ENCODE assay signal across 21 mouse cellular contexts in the genomic region with DNA sequence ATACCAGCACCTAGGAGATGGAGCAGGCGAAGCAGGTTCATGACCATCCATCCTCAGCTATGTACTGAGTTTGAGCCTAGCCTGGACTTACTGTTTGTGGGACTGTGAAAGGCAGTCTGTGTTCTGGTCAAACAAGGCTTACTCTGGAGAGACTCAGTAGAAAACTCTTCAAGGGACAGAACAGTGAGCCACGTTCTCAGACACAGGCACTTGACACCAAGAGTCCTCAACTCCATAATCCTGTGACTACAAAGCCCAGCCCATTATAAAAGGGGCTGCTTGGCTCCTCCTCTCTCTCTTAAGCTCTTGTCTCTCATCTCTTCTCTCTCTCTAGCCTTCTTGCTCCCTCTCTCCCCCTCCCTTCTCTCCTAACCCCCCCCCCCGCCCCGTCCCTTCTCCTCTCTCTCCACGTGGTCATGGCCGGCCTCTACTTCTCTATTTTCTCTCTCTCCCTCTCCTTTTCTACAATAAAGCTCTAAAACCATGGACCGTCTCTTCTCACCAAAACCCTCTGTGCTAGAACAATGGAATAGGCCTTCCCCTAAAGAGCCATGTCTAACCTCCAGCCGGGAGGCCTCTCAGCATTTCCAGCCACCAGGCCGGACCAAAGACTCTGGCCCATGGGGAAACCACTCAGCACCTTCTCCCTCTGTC. TPM values are rescaled to one million over a fixed set of nuclear protein-coding genes. Genes with fewer than 3 reads are reported as not detected.
A peak's percentile ranks its signal among the peaks of the same experiment; 100 is the strongest.
DNase-seq lines count a peak whose midpoint lies in the region; ATAC-seq lines count a peak whose summit lies in the region.
"Had no signal": no experiment of that assay in that cellular context is flagged by ENCODE, and none has a peak within 500 bp of the region (broad histone marks: within the 10 kb centered on the region; RNA-seq: fewer than 3 reads in every experiment).

No protein-coding gene starts in this region.

- WGBS in hindbrain, embryonic 10.5 days, result 61% methylated on average over 9 of the region's 9 CpGs
- WGBS in hindbrain, embryonic 13.5 days, result 68% methylated on average over 8 of the region's 9 CpGs
- WGBS in midbrain, embryonic 10.5 days, result 55% methylated on average over 8 of the region's 9 CpGs
- WGBS in midbrain, embryonic 13.5 days, result 53% methylated on average over 9 of the region's 9 CpGs

- H3K9me3 ChIP-seq in hindbrain, embryonic 10.5 days, result 0 out of 2 replicates have a peak, but pooled peaks cover 2% of the 10 kb centered on the region
- H3K9me3 ChIP-seq in hindbrain, embryonic 13.5 days, result no peaks in the 10 kb centered on the region
- H3K9me3 ChIP-seq in midbrain, embryonic 10.5 days (replicated peaks), result no peaks in the 10 kb centered on the region
- H3K9me3 ChIP-seq in midbrain, embryonic 13.5 days, result no peaks in the 10 kb centered on the region
- H3K9me3 ChIP-seq: embryonic facial prominence, embryonic 15.5 days; heart, embryonic 13.5 days; hindbrain, embryonic 12.5 days had no signal

- no peak overlapping the region for H3K9ac ChIP-seq in hindbrain, embryonic 13.5 days
- H3K9ac ChIP-seq in midbrain, embryonic 13.5 days (replicated peaks), result no peak overlapping the region
- H3K9ac ChIP-seq: embryonic facial prominence, embryonic 15.5 days; heart, embryonic 13.5 days; hindbrain, embryonic 12.5 days had no signal

- peak overlapping the region; percentile 25 for H3K27ac ChIP-seq in hindbrain, embryonic 10.5 days
- H3K27ac ChIP-seq in hindbrain, embryonic 13.5 days, result no peak overlapping the region
- H3K27ac ChIP-seq in midbrain, embryonic 10.5 days (replicated peaks), result peak overlapping the region; percentile 57; the same call in 1 of the 2 replicates
- no peak overlapping the region for H3K27ac ChIP-seq in midbrain, embryonic 13.5 days
- H3K27ac ChIP-seq: embryonic facial prominence, embryonic 15.5 days; heart, embryonic 13.5 days; hindbrain, embryonic 12.5 days; hindbrain, postnatal 0 days had no signal

- H3K27me3 ChIP-seq in hindbrain, embryonic 10.5 days (ENCODE audit: insufficient read depth, poor library complexity, severe bottlenecking), result no peaks in the 10 kb centered on the region
- H3K27me3 ChIP-seq in hindbrain, embryonic 13.5 days, result no peaks in the 10 kb centered on the region
- H3K27me3 ChIP-seq in midbrain, embryonic 10.5 days (ENCODE audit: low read depth, poor library complexity, severe bottlenecking), result no peaks in the 10 kb centered on the region
- no peaks in the 10 kb centered on the region for H3K27me3 ChIP-seq in midbrain, embryonic 13.5 days
- H3K27me3 ChIP-seq: CH12.LX; embryonic facial prominence, embryonic 15.5 days; heart, embryonic 13.5 days; hindbrain, embryonic 12.5 days had no signal

- H3K4me2 ChIP-seq in hindbrain, embryonic 13.5 days, result no peak overlapping the region
- H3K4me2 ChIP-seq in midbrain, embryonic 13.5 days (replicated peaks), result no peak overlapping the region
- H3K4me2 ChIP-seq: embryonic facial prominence, embryonic 15.5 days; heart, embryonic 13.5 days; hindbrain, embryonic 12.5 days had no signal

- H3K4me1 ChIP-seq in hindbrain, embryonic 10.5 days (replicated peaks), result no peaks in the 10 kb centered on the region
- no peaks in the 10 kb centered on the region for H3K4me1 ChIP-seq in hindbrain, embryonic 13.5 days (replicated peaks)
- H3K4me1 ChIP-seq in midbrain, embryonic 10.5 days, result peaks cover 10% of the 10 kb centered on the region
- H3K4me1 ChIP-seq in midbrain, embryonic 13.5 days (replicated peaks), result no peaks in the 10 kb centered on the region
- H3K4me1 ChIP-seq: embryonic facial prominence, embryonic 15.5 days; heart, embryonic 13.5 days; hindbrain, embryonic 12.5 days had no signal

- ATAC-seq in hindbrain, embryonic 13.5 days (ENCODE audit: low FRiP score), result no peak
- ATAC-seq in midbrain, embryonic 13.5 days, result no peak
- ATAC-seq in monocyte, adult 5-6 weeks (replicated peaks; ENCODE audit: insufficient number of reproducible peaks, low FRiP score, low TSS enrichment, poor library complexity, severe bottlenecking), result no peak
- ATAC-seq: forebrain, embryonic 16.5 days; hindbrain, postnatal 0 days had no signal

- DNase-seq in hindbrain, embryonic 10.5 days (ENCODE audit: low spot score), result no peak
- DNase-seq in midbrain, embryonic 10.5 days (ENCODE audit: low spot score), result no peak
- DNase-seq in lung, postnatal 25 days (ENCODE audit: low spot score), result peak; percentile 21
- no peak for DNase-seq in adrenal gland, adult 8-10 months
- DNase-seq: adrenal gland, adult 2 months; cerebellum, adult 11 months; cerebellum, adult 8-10 months; cerebellum, postnatal 14 days; embryo, embryonic 11 days; gastrocnemius, postnatal 10 days; heart, postnatal 36 days had no signal

- H3K4me3 ChIP-seq in hindbrain, embryonic 10.5 days, result no peak overlapping the region
- no peak overlapping the region for H3K4me3 ChIP-seq in hindbrain, embryonic 13.5 days
- no peak overlapping the region for H3K4me3 ChIP-seq in midbrain, embryonic 10.5 days
- H3K4me3 ChIP-seq in midbrain, embryonic 13.5 days (replicated peaks), result no peak overlapping the region
- H3K4me3 ChIP-seq: embryonic facial prominence, embryonic 15.5 days; erythroblast, embryonic 14.5 days; heart, embryonic 13.5 days; hindbrain, embryonic 12.5 days had no signal

- H3K36me3 ChIP-seq in hindbrain, embryonic 10.5 days, result no peaks in the 10 kb centered on the region
- H3K36me3 ChIP-seq in hindbrain, embryonic 13.5 days, result no peaks in the 10 kb centered on the region
- H3K36me3 ChIP-seq in midbrain, embryonic 10.5 days, result no peaks in the 10 kb centered on the region
- no peaks in the 10 kb centered on the region for H3K36me3 ChIP-seq in midbrain, embryonic 13.5 days
- H3K36me3 ChIP-seq: embryonic facial prominence, embryonic 15.5 days; heart, embryonic 13.5 days; hindbrain, embryonic 12.5 days had no signal

RNA-seq across cellular contexts. Expression of a gene that starts 22.8 kb away (rescaled TPM):
- 4.8 and 4.9 TPM in 2 replicates for polyA plus RNA-seq in hindbrain, embryonic 10.5 days (2016; fragmentation: Nextera tagmentation; extraction: Ambion mirVana)
- 4.7 and 5.3 TPM in 2 replicates for polyA plus RNA-seq in hindbrain, embryonic 13.5 days (2015; fragmentation: Nextera tagmentation; extraction: Ambion mirVana)
- 2.9 and 3.0 TPM in 2 replicates for polyA plus RNA-seq in midbrain, embryonic 10.5 days (2016; fragmentation: Nextera tagmentation; extraction: Ambion mirVana)
- 4.0 and 4.7 TPM in 2 replicates for polyA plus RNA-seq in midbrain, embryonic 13.5 days (2015; fragmentation: Nextera tagmentation; extraction: Ambion mirVana)
- total RNA-seq in adrenal gland, adult 8-10 months (2022), result 10 to 100 TPM; 13.2 to 29.5 (median 19.2) TPM
- total RNA-seq in monocyte, adult 5-6 weeks (2017), result 21.5 to 42.1 TPM (median 35.4 TPM) in 3 replicates

RNA-seq across cellular contexts. Expression of a gene that starts 25.7 kb away (rescaled TPM):
- polyA plus RNA-seq in hindbrain, embryonic 10.5 days (2016; fragmentation: Nextera tagmentation; extraction: Ambion mirVana), result 98.9 and 137 TPM in 2 replicates
- 19.1 and 20.5 TPM in 2 replicates for polyA plus RNA-seq in hindbrain, embryonic 13.5 days (2015; fragmentation: Nextera tagmentation; extraction: Ambion mirVana)
- polyA plus RNA-seq in midbrain, embryonic 10.5 days (2016; fragmentation: Nextera tagmentation; extraction: Ambion mirVana), result 146 and 150 TPM in 2 replicates
- polyA plus RNA-seq in midbrain, embryonic 13.5 days (2015; fragmentation: Nextera tagmentation; extraction: Ambion mirVana), result 37.4 and 38.0 TPM in 2 replicates
- total RNA-seq in adrenal gland, adult 8-10 months (2022), result 1 to 10 TPM; 3.7 to 8.2 (median 4.8) TPM
- 9.5 to 15.1 TPM (median 11.3 TPM) in 3 replicates for total RNA-seq in monocyte, adult 5-6 weeks (2017)

Comparison
In these comparisons a context has a peak if more than half of its experiments do, and no peak if none do; other contexts are left out.
1. H3K27ac ChIP-seq: peak in hindbrain, embryonic 10.5 days (single experiment) and midbrain, embryonic 10.5 days (single experiment); none in hindbrain, embryonic 13.5 days (single experiment) and midbrain, embryonic 13.5 days (single experiment).